Mouse (Mus musculus) testis, adult 2 months (tissue): Measurements from ENCODE around the gene Gigyf2.

Experiments used
- CTCF ChIP-seq: fragments of 200-500 bp; IDR thresholded peaks from 2 replicates; pipeline ENCODE4 v1.5.1; 2012; ENCODE audit warnings: low read depth, mild to moderate bottlenecking, inconsistent platforms, low read length, moderate library complexity; ENCODE audit not compliant: control insufficient read depth, insufficient read depth, insufficient replicate concordance
- POLR2A ChIP-seq: fragments of 200-500 bp; IDR thresholded peaks from 2 replicates; pipeline ENCODE4 v1.6.1; 2012; ENCODE audit warnings: low read depth, mild to moderate bottlenecking, inconsistent platforms, low read length, moderate library complexity; ENCODE audit not compliant: control insufficient read depth

DNA sequence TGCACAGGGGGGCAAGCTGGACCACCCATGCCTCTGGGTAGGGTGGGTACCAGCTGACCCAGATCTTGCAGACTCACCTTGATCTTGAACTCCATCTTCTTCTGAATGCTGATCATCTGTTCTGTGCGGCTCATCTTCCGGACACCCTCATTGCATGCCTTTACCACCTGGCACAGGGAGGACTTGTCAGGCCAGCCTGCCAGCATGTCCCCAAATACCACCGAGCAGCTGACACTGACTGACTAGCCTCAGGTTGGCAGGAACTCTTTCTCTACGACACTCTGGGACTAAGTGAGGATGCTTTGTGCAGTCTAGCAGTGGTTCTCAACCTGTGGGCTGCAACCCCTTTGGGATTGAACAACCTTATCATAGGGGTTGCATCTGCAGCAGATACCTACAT, 155.7 kb downstream of the Gigyf2 start:
- TF ChIP-seq CTCF: no peak
- no peak for TF ChIP-seq POLR2A
